Mouse (Mus musculus) right cerebral cortex, postnatal 36 days (tissue): ENCODE measurements around the gene Foxa3.

ENCODE experiments used
- DNase-seq, 2 experiments: peaks; one replicate each; pipeline ENCODE4 v3.0.0; 2022; ENCODE audit warnings: low spot score in 2 of 2, mixed read lengths in 1 of 2

Gene Foxa3

DNA sequence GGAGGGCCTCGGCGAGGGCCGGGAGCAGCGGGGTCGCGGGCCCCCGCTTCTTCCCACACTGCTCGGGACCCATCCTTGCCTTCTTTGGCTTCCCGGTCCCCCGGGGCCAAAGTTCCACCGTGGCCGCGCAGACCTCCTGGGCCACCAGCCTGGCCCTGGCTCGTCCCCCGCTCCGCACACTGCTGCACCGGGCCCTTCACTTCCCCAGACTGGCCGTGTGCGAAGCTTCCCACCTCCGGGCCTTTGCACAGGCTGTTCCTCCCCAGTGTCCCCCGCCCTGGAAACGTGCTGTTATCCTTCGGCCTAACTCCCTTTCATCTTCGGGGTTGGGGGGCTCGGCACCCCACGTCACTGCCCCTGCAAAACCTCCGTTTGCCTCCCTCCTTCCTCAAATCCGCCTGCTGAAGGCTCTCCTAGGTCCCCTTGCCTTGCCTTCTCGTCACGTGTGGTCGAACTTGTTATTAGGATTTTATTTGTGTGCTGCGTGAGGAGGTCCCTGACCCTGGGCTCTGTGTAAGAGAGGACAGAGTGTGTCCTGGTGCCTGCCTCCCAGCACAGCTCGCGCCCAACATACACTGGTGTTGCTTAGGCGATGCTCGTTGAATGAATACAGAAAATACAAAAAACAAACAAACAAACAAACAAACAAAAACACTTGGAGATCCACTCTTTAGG, 1.4 kb upstream of the Foxa3 start:
- DNase-seq: no peak

DNA sequence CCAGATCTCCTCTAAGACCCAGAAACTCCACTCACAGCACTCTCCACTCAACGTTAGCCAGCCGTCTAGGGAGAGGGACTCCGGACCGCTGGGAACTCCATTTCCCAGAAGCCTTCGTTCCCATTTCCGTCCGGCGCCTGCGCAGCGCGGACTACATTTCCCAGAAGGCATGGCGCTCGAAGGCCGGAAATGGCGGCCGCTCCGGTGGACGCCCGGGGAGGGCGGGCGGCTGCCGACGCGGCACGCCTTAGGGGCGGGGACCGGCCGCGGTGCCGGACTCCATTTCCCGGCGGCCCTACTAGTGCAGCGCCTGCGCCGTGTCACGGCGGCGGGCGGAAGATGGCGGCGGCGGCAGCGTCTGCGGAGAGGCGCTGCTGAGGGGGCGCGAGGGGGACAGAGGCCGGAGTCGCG, 763 bp upstream of the Foxa3 start, which contains the start of gene Sympk:
Gene Sympk (plus strand): TSS at position 282 of the 411 bp plus-strand sequence.
- DNase-seq: peak; percentile 91 to 94

DNA sequence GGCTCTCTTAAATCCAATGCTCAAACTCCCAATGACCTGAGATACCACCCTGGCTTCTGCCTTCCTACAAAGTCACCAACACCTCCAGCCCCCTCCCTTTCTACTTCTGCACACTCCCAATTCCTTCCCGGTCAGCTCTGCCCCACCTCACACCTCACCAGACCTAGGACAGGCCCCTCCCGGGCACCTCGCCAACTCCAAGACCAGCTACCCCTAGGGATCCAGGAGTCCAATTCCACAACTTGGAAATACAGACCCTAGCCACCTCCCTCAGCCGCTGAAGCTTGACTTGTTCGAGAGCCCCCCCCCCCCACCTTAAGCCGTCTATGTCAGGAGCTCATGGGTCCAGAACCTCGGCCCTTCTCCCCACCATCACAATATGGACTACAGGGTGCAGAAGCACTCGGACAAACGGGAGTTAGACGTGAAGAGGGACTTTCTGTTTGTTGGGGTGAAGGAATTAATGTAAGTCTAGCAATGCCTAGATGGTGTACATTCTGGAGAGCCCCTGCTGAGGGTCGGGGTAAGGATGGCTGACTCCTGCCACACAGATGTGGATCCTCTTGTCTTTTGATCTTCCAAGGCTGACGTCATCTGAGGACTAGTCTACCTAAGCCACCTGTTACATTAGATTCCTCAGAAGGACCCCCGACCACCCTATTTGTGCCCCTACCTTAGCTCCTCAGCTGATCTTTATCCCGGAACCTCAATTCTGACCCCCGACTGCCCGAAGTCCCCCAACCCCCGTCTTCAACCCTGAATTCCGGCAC, 964 bp downstream of the Foxa3 start:
- DNase-seq: no peak

DNA sequence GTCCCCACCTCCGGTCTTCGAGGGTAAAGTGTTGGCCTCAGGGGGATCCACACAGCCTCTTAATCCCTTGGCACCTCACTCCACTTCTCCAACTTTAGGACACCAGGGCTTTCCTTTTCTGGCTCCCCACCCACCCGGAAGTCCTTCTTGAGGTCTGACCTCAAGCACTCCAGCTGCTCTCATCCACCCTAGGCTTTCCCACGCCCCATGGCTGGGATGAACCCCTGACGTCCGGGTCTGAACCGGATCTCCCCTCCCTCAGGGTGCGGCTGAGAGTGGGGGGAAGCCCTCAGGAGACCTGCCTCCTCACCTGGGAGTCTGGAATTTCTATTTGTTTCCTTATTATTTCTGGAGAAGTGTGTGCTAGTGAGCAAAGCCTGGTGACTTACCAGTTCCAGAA, 2.3 kb downstream of the Foxa3 start:
- DNase-seq: no peak

DNA sequence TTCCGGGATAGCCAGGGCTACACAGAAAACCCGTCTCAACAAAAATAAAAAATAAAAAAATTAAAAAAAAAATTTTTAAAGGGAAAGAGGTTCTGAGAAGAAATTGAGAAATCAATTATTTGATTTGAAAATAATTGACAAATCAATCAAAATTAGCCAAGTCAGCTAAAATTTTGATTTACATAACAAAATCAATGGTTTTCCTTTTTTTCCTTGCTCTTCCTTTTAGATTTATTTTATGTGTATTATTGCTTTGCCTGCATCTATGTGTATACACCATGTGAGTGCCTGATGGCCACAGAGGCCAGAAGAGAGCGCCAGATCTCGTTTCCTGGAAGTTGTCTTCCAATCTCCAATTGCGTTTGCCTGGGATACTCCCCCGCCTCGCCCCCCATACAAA, 5.4 kb downstream of the Foxa3 start:
- no peak for DNase-seq

DNA sequence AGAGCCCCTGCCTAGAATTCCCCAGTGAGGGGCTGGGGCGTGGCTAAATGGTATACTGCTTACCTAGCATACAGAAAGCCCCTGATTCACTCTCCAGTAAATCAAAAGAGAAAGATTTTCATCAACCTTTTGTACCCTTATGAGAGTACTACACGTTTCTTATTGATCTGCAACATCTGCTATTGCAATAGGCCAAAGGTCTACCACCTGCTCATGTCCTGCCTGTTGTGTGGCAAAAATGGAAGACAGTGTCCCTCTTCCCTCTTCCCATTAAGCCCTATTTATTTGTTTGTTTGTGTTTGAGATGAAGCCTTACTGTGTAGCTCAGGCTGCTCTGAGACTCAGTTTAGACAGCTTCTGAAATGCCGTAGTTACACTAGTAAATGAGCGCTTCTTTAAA, 7.3 kb downstream of the Foxa3 start:
- DNase-seq: no peak

DNA sequence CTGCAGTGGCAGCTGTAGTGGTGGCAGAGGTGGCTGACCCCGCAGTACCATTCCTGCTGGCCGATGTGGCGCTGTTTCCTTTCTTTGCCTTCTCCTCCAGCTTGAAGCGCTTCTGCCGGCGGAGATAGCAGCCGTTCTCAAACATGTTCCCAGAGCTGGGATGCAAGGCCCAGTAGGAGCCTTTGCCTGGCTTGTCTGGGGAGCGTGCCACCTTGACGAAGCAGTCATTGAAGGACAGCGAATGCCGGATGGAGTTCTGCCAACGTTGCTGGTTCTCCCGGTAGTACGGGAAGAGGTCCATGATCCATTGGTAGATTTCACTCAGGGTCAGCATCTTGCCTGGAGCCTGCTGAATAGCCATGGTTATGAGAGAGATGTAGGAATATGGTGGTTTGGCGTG, 8.9 kb downstream of the Foxa3 start:
- DNase-seq: no peak

DNA sequence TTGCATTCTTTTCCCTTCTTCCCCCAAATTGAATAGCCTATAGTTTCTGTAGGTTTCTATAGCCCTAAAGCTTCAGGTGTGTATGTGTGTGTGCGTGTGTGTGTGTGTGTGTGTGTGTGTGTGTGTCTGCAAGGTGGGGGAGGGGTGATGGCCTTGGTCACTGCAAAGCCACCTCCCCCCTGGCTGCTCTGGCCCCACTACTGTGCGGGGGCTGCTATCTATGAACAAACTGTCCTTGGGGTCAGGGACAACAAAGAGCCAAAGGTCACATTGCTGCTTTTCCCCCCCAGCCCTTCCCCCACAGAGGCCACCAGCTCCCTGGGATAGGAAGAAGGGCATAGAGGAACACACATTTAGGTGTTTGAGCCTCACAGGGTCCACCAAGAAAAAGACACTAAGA, 10.5 kb downstream of the Foxa3 start:
- DNase-seq: no peak

DNA sequence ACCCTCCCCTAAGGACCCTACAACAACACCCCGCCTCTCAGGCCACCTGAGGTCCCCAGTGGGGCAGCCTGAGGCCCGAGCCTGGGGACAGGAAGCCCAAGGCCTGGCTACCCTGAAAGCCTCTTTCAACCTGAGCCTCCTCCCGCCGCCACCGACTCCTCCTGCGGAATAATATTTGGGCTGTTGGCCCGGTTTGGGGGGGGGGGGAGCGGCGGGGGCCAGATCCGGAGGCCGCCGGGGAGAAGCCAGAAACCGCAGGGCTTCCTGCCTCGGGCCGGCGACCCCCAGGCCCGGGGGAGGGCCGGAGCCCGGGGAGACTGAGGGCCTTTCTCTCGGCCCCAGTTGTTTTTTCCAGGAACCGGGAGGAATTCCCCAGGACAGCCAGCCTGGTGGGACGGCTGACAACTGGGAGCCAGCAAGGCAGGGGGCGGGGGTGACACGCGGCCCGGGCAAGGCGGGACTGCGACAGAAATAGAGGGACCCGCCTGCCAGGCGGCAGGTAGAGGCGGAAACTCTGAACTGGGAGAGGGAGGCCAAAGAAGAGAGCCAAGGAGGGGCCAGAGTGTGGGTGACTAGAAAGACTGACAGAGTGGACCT, 11.2 kb downstream of the Foxa3 start:
- no peak for DNase-seq

DNA sequence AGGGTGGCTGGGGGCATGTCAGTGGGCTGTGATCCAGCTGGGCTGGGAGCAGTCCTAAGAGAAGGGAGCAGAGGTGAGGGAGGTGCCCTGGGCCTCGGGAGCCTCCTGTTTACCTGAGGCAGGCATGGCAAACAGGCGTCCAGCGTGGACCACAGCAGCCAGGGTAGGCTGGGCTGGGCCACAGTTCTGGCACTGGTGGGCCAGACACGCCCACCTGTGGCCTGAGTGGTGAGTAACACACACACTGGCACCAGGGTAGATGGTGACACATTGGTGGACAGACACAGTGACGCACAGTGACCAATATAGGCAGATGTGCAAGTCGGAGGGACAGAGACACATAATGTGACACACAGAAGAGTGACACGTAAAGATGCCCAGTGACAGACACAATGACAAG, 12.8 kb downstream of the Foxa3 start:
- DNase-seq: no peak

DNA sequence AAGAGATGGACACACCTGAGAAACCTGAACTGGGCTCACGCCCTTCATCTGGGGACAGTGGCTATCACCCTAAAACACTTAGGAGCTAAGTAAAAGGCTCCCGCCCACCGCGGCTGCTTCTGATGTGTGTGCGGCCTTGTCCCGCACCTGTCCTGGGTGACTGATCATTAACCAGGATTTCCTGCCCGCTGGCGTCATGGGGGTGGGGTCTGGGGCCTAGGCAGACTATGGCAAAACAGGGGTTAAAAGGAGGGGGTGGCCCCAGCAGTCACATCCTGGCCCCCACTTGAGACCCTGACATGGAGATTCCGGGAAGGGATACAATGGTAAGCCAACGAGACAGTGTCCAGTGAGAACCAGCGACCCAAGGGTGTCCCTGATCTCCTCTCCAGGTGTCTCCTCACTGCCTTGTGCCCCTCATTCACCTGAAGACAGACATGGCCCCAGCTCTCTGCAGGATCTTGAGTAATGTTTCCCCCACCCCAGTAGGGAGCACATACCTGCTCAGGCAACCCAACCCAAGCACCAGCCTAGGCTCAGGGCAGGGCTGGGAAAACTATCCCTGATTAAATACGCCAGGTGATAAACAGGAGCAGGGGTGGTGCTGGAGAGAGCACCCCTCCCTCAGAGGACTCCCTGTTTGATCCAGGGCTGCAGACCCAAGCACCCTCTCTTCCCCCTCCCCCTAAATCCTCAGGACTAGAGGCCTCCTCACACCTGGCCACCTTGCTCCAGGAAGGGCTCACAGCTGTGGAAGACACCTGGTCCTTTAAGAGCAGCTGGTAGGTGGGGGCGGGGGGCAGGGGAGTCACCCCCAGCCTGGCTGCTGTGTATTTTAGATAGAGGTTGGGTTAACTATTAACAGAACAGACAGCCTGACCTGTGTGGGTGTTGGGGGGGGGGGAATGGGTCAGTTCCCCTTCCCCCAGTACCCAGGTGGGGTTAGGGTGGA, 16.0 kb downstream of the Foxa3 start:
- DNase-seq: no peak

DNA sequence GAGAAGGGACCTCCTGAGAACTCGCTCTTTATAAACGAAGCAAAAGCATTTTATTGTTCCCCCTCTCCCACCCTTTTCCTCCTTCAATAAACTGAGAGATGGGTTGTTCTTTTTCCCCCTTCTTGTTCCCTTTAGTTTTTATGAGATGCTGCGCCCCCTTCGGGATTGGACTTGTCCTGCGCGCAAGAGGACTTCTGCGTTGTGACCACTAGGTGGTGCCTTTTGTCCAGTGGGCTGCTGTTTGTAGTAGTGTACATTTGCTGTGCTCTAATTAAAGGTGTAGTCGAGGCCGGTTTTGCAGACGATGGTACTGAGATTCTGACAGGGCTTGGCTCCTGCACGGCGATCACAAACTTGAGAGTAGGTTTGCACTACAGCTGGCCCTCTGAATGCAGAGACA, 16.9 kb downstream of the Foxa3 start:
- peak; percentile 76 to 81 for DNase-seq

DNA sequence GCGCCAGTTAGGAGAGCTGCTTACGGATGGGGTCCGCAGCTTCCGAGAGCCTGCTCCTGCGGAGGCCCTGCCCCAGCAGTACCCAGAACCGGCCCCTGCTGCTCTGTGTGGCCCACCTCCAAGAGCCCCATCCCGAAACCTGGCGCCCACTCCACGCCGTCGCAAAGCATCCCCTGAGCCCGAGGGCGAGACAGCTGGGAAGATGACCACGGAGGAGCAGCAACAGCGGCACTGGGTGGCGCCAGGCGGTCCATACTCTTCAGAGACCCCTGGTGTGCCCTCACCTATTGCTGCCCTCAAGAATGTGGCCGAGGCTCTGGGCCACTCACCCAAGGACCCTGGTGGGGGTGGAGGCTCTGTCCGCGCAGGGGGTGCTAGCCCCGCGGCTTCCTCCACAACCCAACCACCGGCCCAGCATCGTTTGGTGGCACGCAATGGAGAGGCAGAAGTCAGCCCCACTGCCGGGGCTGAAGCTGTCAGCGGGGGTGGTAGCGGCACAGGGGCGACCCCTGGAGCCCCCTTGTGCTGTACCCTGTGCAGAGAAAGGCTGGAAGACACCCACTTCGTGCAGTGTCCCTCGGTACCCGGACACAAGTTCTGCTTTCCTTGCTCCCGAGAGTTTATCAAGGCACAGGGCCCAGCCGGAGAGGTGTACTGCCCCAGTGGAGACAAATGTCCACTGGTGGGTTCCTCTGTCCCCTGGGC, 17.8 kb downstream of the Foxa3 start:
- no peak for DNase-seq

DNA sequence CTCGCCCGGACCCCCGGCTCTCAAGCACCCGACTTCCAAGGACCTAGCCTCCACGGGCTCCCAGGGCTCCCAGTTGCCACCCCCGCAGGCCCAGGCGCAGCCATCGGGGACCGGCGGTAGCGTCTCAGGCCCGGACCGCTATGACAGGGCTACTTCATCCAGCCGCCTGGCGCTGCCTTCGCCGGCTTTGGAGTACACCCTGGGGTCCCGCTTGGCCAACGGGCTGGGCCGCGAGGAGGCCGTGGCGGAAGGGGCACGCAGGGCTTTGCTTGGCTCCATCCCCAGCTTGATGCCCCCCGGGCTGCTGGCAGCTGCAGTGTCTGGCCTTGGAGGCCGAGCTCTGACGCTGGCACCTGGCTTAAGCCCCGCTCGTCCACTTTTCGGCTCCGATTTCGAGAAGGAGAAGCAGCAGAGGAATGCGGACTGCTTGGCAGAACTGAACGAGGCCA, 18.7 kb downstream of the Foxa3 start:
- DNase-seq: no peak

DNA sequence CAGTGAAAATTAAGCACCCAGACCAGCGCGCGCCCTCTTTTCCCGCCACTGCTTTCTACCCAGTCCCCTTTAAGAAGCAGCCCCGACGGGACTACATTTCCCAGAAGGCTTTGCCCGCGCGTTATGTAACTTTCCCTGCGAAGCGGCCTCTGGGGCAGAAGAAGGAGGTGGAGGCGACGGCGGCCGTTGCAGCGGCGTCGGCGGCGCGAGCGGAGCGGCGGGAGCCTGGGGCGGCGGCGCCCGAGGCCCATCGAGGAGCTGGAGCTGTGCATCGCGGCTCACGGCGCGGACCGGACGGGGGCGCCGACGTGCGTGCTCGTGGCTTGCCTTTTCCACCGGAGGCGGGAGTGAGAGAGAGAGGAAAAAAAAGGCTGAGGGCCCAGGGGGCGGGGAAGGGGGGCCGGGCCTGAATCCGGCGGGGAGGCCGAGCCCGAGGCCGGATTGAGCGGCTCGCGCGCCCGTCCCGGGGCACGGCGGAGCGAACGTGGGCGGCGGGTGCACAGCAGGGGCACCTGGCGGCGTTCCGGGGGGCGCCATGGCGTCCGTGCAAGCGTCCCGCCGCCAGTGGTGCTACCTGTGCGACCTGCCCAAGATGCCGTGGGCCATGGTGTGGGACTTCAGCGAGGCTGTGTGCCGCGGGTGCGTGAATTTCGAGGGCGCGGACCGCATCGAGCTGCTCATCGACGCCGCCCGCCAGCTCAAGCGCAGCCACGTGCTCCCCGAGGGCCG, 19.3 kb downstream of the Foxa3 start, which contains the start of gene Irf2bp1:
Gene Irf2bp1 (plus strand): TSS at position 143 of the 729 bp plus-strand sequence.
- peak; percentile 89 to 92 for DNase-seq

DNA sequence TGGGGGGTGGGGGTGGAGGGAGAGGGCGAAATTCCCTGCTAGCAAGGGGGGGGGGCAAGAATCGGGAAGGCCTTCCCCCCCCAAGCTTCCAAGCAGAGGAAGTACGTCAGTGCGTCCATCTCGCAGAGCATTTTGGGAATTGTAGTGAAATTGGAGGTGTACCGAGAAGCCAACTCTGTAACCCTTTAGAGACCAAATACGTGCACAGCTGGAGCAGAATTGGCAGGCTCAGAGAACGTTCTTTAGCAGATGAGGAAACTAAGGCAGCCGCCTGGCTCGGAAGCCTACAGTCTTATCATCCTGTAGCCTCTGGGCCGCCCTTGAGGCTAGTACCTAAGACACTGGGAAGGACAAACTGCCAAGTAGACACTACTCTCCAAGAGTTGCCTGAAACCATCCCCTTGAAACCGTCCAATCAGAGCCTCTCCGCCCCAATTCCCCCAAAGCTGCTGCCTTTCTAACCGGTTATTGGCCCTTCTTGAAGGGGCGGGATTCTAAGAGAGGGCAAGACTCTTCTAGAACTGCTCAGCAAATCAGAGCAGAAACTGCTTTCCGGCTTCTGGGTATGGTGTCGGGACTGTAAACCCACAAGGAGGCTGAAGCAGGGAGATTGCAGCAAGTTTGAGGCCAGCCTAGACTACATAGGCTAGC, 20.4 kb downstream of the Foxa3 start:
- peak; percentile 68 to 84 for DNase-seq

DNA sequence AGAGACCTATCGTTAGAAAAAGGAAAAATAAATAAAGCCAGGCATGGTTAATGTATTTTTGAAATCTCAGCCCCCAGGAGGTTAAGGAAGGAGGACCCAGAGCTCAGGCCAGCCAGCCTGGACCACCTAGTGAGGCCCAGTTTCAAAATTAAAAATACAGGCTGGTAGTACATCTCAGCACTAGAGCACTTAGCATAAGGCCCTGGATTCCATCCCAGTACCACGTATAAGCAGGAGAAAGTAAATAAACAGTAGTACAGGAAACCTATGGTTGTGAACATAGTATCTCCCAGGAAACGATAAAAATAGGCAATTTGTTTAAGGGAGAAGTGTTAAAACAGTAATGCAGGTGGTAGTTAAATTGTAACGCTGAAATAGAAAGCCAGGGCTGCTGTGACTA, 21.2 kb downstream of the Foxa3 start:
- DNase-seq: no peak

DNA sequence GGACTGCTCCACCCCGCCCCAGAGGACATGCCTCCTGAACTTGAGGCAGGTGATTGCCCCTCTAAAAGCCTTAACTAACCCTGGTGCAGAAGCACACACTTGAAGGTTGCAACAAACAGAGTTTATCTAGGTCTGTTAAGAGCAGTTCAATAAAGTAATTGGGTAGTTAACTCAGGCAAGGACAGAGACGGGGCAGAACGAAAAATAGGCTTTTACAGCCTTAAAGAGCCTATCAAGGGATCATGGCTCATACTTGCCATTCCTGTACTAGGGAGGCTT, 21.6 kb downstream of the Foxa3 start:
- DNase-seq: no peak

DNA sequence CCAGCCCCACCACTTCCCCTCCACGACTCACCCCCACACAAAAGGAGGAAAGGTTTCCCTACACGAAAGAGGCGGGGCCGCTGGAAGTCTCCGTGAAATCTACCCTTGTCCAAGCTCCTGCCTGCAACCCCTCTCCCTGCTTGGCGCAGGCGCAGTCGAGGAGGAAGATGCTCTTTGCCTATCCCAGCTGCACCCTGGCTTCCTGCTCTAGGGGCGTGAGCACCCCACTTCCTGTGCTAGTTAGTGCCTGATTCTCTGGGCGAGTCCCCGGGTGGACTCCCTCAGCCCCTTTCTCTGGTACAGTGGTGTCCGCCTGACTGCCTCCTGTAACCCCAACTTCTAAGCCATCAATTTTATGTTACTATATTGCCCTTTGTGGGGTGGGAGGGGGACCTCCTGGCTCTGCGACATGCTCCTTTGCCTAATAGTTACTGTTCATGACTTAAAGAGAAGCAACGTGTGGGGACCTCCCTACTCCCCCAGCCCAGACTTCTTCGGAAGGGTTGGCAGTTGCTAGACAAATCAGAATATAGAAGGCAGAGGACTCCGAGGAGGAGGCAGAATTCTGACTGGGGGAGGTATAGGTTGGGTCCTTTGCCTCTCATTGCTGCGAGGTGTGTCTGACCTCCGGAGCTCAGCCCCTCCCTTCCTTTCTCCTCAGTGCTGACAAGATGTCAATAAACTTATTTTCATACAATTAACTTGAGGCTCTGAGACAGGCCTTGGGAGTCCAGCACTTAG, 22.1 kb downstream of the Foxa3 start:
- no peak for DNase-seq
